Mouse (Mus musculus): ENCODE measurements at regions not wholly inside any gene's neighbourhood (a gene's known extent, or its start where the extent isn't known, plus 50 kb on each side); places are given as distances from the start of the nearest gene placed in this dataset.

DNA sequence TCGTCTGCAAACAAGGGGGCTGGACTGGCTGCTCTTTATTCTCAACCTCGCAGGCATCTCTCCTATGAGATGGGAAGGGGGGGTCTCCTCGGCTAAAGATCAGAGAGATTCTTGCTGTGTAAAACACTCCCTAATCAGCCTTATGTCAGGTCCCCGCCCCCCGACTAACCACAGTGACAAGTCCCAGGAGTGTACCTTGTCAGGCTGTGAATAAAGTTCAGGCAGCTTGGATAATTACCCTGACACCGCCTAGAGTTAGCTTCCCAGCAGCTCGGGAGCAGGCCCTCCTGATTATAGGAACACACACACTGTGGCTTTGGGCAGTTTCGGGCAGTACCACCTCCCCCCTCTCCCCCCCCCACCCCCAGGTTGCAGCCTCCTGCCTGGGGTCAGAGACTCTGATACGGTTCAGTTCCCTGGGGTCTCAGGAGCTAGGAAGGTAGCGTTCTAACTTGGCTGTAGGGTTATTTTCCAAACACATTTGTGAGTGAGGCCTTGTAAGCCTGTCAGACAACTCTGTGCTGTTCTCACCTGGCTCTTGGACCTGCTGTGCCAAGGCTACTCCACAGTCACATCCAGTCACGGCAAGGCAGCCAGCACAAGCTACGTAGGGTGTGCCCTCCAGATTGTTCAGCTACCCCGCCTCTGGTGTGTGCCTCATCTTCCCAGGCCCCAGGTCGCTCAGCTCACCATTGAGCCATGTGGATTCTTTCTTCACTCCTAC, 461.0 kb upstream of the Zmiz1 start:
- H3K36me3 ChIP-seq (replicated peaks; ENCODE audit: control insufficient read depth, insufficient read depth, low read length), result no peaks in the 10 kb centered on the region
- no peaks in the 10 kb centered on the region for H3K9me3 ChIP-seq (replicated peaks; ENCODE audit: control insufficient read depth, low read length)
- H3K4me1 ChIP-seq (ENCODE audit: control insufficient read depth, insufficient read depth), result 0 out of 2 replicates have a peak, but pooled peaks cover 3% of the 10 kb centered on the region
- H3K27ac ChIP-seq (ENCODE audit: low read depth), result no peak overlapping the region
- no peak overlapping the region for H3K4me2 ChIP-seq (ENCODE audit: low read depth, low read length)
- no peaks in the 10 kb centered on the region for H3K27me3 ChIP-seq (ENCODE audit: control insufficient read depth, insufficient read depth, low read length)
- no peak for DNase-seq (ENCODE audit: low spot score)
- 58% methylated on average over 14 of the region's 14 CpGs for WGBS
- no peak overlapping the region for H3K9ac ChIP-seq (replicated peaks; ENCODE audit: low read depth, low read length)
- no peak for ATAC-seq (ENCODE audit: insufficient read depth, low read depth)
- no peak overlapping the region for H3K4me3 ChIP-seq (ENCODE audit: low read depth, low read length)
- TF ChIP-seq CTCF (IDR thresholded peaks at IDR 0.05; ENCODE audit: low read depth) (no peak), EP300 (IDR thresholded peaks at IDR 0.05; ENCODE audit: low read depth) (no peak)

DNA sequence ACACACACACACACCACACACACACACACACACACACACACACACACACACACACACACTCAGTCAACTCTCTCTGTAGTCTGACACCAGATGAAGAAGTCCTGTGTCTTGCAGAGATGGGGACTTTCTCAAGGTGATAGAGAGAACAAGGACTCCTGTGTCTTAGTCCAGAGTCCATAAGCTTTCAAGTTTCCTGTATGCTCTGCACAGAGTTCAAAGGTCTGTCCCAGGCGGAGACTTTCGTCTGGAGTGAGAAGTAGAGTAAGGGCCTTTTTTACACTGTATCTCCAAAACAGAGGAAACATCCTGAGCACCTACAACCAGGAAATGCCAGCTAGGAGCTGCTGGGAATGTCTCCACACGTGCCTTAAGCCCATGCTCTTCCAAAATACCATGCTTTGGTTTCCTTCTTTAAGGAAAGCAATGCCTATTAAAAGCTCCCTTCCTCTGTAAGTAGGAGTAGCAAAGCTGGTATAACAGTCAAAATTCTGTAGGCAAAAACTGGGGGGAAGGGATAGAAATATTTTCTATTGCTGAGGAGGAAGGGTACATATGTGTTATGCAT, 459.9 kb upstream of the Zmiz1 start:
- Histone ChIP-seq H3K9me3 (replicated peaks; ENCODE audit: control insufficient read depth, low read length) (no peaks in the 10 kb centered on the region), H3K4me3 (ENCODE audit: low read depth, low read length) (no peak overlapping the region), H3K27me3 (ENCODE audit: control insufficient read depth, insufficient read depth, low read length) (no peaks in the 10 kb centered on the region), H3K27ac (ENCODE audit: low read depth) (no peak overlapping the region), H3K36me3 (replicated peaks; ENCODE audit: control insufficient read depth, insufficient read depth, low read length) (no peaks in the 10 kb centered on the region), H3K4me2 (ENCODE audit: low read depth, low read length) (no peak overlapping the region), H3K4me1 (ENCODE audit: control insufficient read depth, insufficient read depth) (no peaks in the 10 kb centered on the region), H3K9ac (replicated peaks; ENCODE audit: low read depth, low read length) (no peak overlapping the region)
- ATAC-seq (ENCODE audit: insufficient read depth, low read depth) (no peak), DNase-seq (ENCODE audit: low spot score) (no peak)
- WGBS, result 64% methylated on average over 3 of the region's 3 CpGs
- TF ChIP-seq EP300 (IDR thresholded peaks at IDR 0.05; ENCODE audit: low read depth), result no peak
- no peak for TF ChIP-seq CTCF (IDR thresholded peaks at IDR 0.05; ENCODE audit: low read depth)

DNA sequence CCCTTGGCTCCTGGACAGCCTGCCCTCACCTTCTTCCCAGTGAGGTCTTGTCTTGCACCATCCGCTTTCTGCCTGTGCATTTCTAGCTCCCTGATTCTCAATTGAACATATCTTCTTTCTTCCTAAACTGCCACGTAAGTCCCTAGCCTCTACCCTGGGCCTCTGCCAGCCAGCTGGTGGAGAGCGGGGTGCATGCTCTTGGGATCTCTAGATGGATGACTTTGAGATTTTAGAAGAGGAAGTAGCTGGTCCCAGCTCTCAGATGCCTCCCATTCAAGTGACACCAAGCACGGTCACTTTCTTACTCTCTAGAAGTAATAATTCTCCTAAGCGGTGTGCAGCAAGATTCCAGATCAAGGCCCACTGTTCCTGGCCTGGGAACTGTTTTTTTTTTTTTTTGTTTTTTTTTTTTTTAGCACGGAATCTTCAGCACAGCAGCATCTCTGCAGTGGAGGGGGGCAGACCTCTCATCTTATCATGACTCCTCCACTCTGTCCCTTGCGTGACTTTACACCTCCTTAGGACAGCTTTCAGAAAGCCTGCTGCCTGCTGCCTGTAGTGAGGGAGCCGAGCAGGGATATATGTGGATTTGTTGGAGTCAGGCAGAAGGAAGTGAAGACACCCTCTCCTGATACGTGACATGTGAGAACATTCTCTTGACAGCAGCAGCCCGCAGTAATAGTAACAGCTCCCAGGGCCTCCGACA, 453.6 kb upstream of the Zmiz1 start:
- WGBS, result 42% methylated on average over 11 of the region's 11 CpGs
- Histone ChIP-seq H3K9me3 (replicated peaks; ENCODE audit: control insufficient read depth, low read length) (no peaks in the 10 kb centered on the region), H3K27ac (ENCODE audit: low read depth) (no peak overlapping the region), H3K9ac (replicated peaks; ENCODE audit: low read depth, low read length) (no peak overlapping the region), H3K36me3 (replicated peaks; ENCODE audit: control insufficient read depth, insufficient read depth, low read length) (no peaks in the 10 kb centered on the region), H3K27me3 (ENCODE audit: control insufficient read depth, insufficient read depth, low read length) (no peaks in the 10 kb centered on the region), H3K4me1 (ENCODE audit: control insufficient read depth, insufficient read depth) (no peaks in the 10 kb centered on the region), H3K4me3 (ENCODE audit: low read depth, low read length) (no peak overlapping the region), H3K4me2 (ENCODE audit: low read depth, low read length) (no peak overlapping the region)
- TF ChIP-seq CTCF (IDR thresholded peaks at IDR 0.05; ENCODE audit: low read depth) (no peak), EP300 (IDR thresholded peaks at IDR 0.05; ENCODE audit: low read depth) (no peak)
- ATAC-seq (ENCODE audit: insufficient read depth, low read depth), result no peak
- DNase-seq (ENCODE audit: low spot score), result no peak

DNA sequence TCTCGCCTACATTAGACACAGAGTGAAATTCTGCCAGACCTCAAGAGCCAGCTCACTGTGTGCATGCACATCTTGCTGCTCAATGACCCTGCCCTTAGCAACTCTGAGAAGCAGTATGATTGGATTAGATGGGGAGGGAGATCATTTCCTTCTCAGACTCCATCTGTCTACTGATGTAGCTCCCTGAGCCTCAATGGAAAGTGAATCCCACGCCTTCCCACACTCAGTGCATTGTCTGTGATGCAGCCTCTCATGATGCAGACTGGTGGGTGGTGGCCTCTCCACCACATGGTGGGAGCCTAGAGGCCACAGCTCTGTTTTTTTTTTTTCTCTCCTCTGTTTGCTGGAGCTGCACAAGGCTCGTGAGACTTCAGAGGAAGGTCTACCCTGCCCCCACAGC, 447.1 kb upstream of the Zmiz1 start:
- TF ChIP-seq CTCF (IDR thresholded peaks at IDR 0.05; ENCODE audit: low read depth) (no peak), EP300 (IDR thresholded peaks at IDR 0.05; ENCODE audit: low read depth) (no peak)
- Histone ChIP-seq H3K9me3 (replicated peaks; ENCODE audit: control insufficient read depth, low read length) (no peaks in the 10 kb centered on the region), H3K4me2 (ENCODE audit: low read depth, low read length) (no peak overlapping the region), H3K27me3 (ENCODE audit: control insufficient read depth, insufficient read depth, low read length) (no peaks in the 10 kb centered on the region), H3K9ac (replicated peaks; ENCODE audit: low read depth, low read length) (no peak overlapping the region), H3K36me3 (replicated peaks; ENCODE audit: control insufficient read depth, insufficient read depth, low read length) (no peaks in the 10 kb centered on the region), H3K4me1 (ENCODE audit: control insufficient read depth, insufficient read depth) (0 out of 2 replicates have a peak, but pooled peaks cover 5% of the 10 kb centered on the region), H3K4me3 (ENCODE audit: low read depth, low read length) (no peak overlapping the region), H3K27ac (ENCODE audit: low read depth) (no peak overlapping the region)
- DNase-seq (ENCODE audit: low spot score) (no peak), ATAC-seq (ENCODE audit: insufficient read depth, low read depth) (no peak)
- WGBS, result 65% methylated on average over 3 of the region's 3 CpGs

DNA sequence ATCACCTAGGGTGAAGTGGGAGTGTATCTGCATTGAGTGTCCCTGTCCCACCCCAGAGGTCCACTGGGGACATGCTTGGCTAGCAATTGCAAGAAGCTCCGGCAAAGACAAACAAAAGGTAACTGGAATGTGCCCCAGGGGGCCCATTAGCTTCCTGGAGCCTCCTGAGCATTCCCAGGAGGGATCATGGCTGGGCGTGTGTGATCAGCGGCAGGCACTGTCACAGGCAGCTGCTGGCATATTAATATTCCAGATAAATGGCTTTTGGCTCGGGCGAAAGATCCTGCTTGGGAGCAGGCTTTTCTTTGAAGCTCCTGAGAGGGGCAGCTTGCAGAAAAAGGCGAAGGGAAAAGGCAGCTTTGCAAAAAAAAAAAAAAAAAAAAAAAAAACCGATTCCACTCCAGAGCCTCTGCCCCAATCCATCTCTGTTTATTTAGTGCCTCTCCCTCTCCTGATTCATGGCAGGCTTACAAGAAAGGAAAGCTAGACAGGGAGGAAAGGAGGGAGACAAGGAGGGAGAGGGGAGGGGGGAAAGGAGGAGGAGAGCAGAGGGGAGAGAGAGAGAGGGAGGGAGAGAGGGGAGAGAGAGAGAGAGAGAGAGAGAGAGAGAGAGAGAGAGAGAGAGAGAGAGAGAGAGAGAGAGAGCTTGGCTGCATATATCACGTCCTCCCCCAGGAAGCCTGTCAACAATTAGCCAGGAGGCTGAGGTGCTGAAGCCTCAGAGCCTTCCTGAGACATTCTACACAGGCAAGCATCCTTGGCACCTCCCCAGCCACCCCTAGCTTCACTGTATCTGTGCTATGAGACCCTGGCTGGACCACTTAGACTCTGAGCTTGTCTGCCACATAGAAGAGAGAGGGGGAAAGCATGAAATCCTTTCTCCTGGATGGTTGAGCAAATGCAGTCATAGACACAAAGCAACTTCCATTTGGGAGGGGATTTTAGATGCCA, 443.4 kb upstream of the Zmiz1 start:
- no peaks in the 10 kb centered on the region for H3K36me3 ChIP-seq (replicated peaks; ENCODE audit: control insufficient read depth, insufficient read depth, low read length)
- 0 out of 2 replicates have a peak overlapping the region, but pooled peaks have one; percentile 7 for H3K4me2 ChIP-seq (ENCODE audit: low read depth, low read length)
- H3K27ac ChIP-seq (ENCODE audit: low read depth), result no peak overlapping the region
- no peak overlapping the region for H3K9ac ChIP-seq (replicated peaks; ENCODE audit: low read depth, low read length)
- WGBS, result under 1% methylated on average over 8 of the region's 8 CpGs
- no peak overlapping the region for H3K4me3 ChIP-seq (ENCODE audit: low read depth, low read length)
- H3K27me3 ChIP-seq (ENCODE audit: control insufficient read depth, insufficient read depth, low read length), result no peaks in the 10 kb centered on the region
- H3K9me3 ChIP-seq (replicated peaks; ENCODE audit: control insufficient read depth, low read length), result no peaks in the 10 kb centered on the region
- TF ChIP-seq CTCF (IDR thresholded peaks at IDR 0.05; ENCODE audit: low read depth), result no peak
- TF ChIP-seq EP300 (IDR thresholded peaks at IDR 0.05; ENCODE audit: low read depth), result no peak
- no peak for ATAC-seq (ENCODE audit: insufficient read depth, low read depth)
- DNase-seq (ENCODE audit: low spot score), result peak; percentile 44
- 0 out of 2 replicates have a peak, but pooled peaks cover 5% of the 10 kb centered on the region for H3K4me1 ChIP-seq (ENCODE audit: control insufficient read depth, insufficient read depth)
